Mouse (Mus musculus) brain, embryonic 14.5 days (tissue): Measurements from ENCODE around the gene Btbd1.

Experiments
- CTCF ChIP-seq: fragments of 200-500 bp; IDR thresholded peaks from 2 replicates; pipeline ENCODE4 v1.5.1; 2012; ENCODE audit warnings: inconsistent platforms, mild to moderate bottlenecking, moderate library complexity, borderline replicate concordance; ENCODE audit not compliant: insufficient read depth, insufficient read length; ENCODE audit errors: extremely low read depth
- POLR2A ChIP-seq: fragments of 200-500 bp; IDR thresholded peaks from 2 replicates; pipeline ENCODE4 v1.6.1; 2012; ENCODE audit warnings: mild to moderate bottlenecking, inconsistent platforms, borderline replicate concordance; ENCODE audit not compliant: poor library complexity, insufficient read depth, insufficient read length, severe bottlenecking; ENCODE audit errors: extremely low read depth

DNA sequence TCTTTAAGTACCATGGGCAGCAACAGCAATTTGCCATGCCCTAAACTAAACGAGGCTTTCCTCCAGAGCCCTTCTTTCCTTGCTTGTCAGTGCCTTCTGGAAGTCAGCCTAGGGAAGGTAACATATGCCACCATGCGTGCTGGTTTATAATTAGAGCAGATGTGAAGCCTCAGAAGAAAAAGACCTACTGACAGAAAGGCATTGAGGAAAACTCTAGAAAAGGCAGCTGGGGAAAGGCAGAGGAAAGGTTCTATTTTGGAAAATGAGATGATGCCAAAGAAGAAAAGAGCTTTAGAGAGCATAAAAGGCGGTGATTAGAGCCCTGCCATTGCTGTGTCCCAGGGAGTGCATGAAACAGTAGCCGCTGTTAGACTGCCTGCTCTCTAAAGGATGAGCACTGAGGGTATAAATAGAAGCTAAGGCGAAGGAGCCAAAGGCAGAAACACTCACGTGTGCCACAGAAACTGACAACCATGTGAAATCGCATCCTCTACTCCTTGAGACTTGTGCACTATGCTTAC, 11.5 kb upstream of the Btbd1 start:
- no peak for TF ChIP-seq CTCF
- no peak for TF ChIP-seq POLR2A
